Mouse (Mus musculus) adrenal gland (tissue): Measurements from ENCODE around the gene Rasgrf2.

Experiments used
- intact Hi-C: fragments of 180-260 bp; cut with DNase I; formaldehyde crosslinking; loops from one replicate; pipeline ENCODE4 v1.15.1; 2025

Rasgrf2 gene

GRCm38 (mm10) chr13:91955175-91955574, 176.3 kb downstream of the Rasgrf2 start:
- intact Hi-C loops: no loop called here

GRCm38 (mm10) chr13:91940113-91940512, 191.3 kb downstream of the Rasgrf2 start:
- intact Hi-C loops: no loop called here

GRCm38 (mm10) chr13:91938826-91939225, 192.6 kb downstream of the Rasgrf2 start:
- intact Hi-C loops: no loop called here

GRCm38 (mm10) chr13:91937232-91937631, 194.2 kb downstream of the Rasgrf2 start:
- intact Hi-C loops: no loop called here

- intact Hi-C loops: no loop called here
Observed at GRCm38 (mm10) chr13:91932122-91932521, 199.3 kb downstream of the Rasgrf2 start.

- intact Hi-C loops: no loop called here
Observed at GRCm38 (mm10) chr13:91929943-91930726, 201.3 kb downstream of the Rasgrf2 start.

- intact Hi-C loops: no loop called here
Observed at GRCm38 (mm10) chr13:91928605-91929389, 202.7 kb downstream of the Rasgrf2 start.

GRCm38 (mm10) chr13:91921010-91921409, 210.4 kb downstream of the Rasgrf2 start:
- intact Hi-C loops: no loop called here

- intact Hi-C loops: loop anchor here (10.0 kb wide), 1 partner anchor 556 kb away; no protein-coding TSS in a partner anchor
Observed at GRCm38 (mm10) chr13:91918764-91919163, 212.7 kb downstream of the Rasgrf2 start.

GRCm38 (mm10) chr13:91917835-91918234, 213.6 kb downstream of the Rasgrf2 start:
- intact Hi-C loops: loop anchor here (10.0 kb wide), 1 partner anchor 557 kb away; no protein-coding TSS in a partner anchor

GRCm38 (mm10) chr13:91916308-91916707, 215.1 kb downstream of the Rasgrf2 start:
- intact Hi-C loops: loop anchor here (10.0 kb wide), 1 partner anchor 558 kb away; no protein-coding TSS in a partner anchor

GRCm38 (mm10) chr13:91915582-91916239, 215.7 kb downstream of the Rasgrf2 start:
- intact Hi-C loops: loop anchor here (10.0 kb wide), 1 partner anchor 559 kb away; no protein-coding TSS in a partner anchor

GRCm38 (mm10) chr13:91915192-91915581, 216.3 kb downstream of the Rasgrf2 start:
- intact Hi-C loops: loop anchor here (10.0 kb wide), 1 partner anchor 560 kb away; no protein-coding TSS in a partner anchor

GRCm38 (mm10) chr13:91911652-91912051, 219.8 kb downstream of the Rasgrf2 start:
- intact Hi-C loops: loop anchor here (10.0 kb wide), 1 partner anchor 563 kb away; no protein-coding TSS in a partner anchor

GRCm38 (mm10) chr13:91911211-91911610, 220.2 kb downstream of the Rasgrf2 start:
- intact Hi-C loops: loop anchor here (10.0 kb wide), 1 partner anchor 564 kb away; no protein-coding TSS in a partner anchor

- intact Hi-C loops: loop anchor here (1.0 kb wide), 1 partner anchor 429 kb away; no protein-coding TSS in a partner anchor
Observed at GRCm38 (mm10) chr13:91908202-91908980, 223.1 kb downstream of the Rasgrf2 start.

- intact Hi-C loops: no loop called here
Observed at GRCm38 (mm10) chr13:91906338-91906737, 225.1 kb downstream of the Rasgrf2 start.

GRCm38 (mm10) chr13:91896476-91896875, 235.0 kb downstream of the Rasgrf2 start:
- intact Hi-C loops: no loop called here

GRCm38 (mm10) chr13:91893132-91893531, 238.3 kb downstream of the Rasgrf2 start:
- intact Hi-C loops: no loop called here

GRCm38 (mm10) chr13:91890031-91890619, 241.3 kb downstream of the Rasgrf2 start:
- intact Hi-C loops: no loop called here
